Mouse (Mus musculus): ENCODE data around the gene Cacna1g. TPM values are rescaled to one million over a fixed set of nuclear protein-coding genes. Genes with fewer than 3 reads are reported as not detected.

Gene Cacna1g
- polyA plus RNA-seq, 1 experiment, result 38.9 TPM

DNA sequence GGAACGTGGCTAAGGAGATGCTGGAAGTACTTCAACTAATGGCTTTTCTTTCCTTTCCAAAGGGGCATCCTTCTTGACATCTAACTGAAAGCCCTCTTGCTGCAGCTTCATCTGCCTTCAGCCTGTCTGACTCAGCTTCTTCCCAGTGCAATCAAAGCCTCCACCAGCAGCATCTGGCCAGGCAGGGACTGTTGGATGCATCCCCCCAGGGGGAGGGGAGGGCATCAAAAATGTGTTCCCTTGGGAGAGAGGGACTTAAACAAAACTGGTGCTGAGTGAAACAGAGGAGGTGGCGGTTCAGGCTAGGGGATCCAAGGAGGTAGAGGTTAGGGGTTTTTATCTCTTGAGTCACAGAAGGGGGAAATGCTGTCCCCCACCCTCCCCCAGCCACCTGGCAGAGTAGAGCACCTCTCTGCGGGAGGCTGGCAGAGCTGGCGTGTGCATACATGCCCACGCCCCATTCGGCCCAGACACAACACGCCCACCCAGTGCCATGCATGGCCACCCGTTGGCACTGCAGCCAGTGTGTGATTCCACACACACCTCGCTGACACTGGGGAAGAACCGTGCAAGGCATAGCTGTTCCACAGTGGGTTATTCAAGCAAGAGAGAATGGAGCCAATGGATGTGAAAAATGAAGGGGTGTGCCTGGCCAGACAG is 18.7 kb downstream of the Cacna1g start:
- Histone ChIP-seq H3K27ac (ENCODE audit: insufficient read depth, low read length) (no peak overlapping the region), H3K4me1 (ENCODE audit: control insufficient read depth, insufficient read depth, low read length) (no peaks in the 10 kb centered on the region), H3K4me3 (ENCODE audit: insufficient read depth, low read length) (no peak overlapping the region)
- TF ChIP-seq POLR2A (IDR thresholded peaks at IDR 0.05; ENCODE audit: low read depth, low read length) (no peak), CTCF (IDR thresholded peaks at IDR 0.05; ENCODE audit: borderline replicate concordance, insufficient read depth, low read length) (no peak)

DNA sequence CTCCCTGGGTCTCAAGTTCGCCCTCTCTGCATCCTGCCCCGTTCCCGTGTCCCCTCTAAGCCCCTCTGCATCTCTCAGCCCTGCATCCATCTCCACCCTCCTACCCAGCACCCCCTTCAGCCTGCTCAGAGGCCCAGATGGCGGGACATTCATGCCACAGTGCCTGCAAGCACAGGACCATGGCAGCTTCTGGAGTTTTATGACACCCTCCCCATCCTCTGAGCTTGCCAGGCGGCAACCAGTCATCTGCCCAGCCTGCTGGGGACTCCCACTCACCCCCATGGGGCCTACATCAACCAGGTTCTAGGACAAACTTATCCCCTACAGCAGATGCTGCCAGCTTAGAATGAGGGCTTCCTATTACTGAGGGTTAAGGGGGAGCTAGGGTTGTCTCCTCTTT is 19.2 kb downstream of the Cacna1g start:
- no peak overlapping the region for H3K4me3 ChIP-seq (ENCODE audit: insufficient read depth, low read length)
- TF ChIP-seq POLR2A (IDR thresholded peaks at IDR 0.05; ENCODE audit: low read depth, low read length) (no peak), CTCF (IDR thresholded peaks at IDR 0.05; ENCODE audit: borderline replicate concordance, insufficient read depth, low read length) (no peak)
- H3K4me1 ChIP-seq (ENCODE audit: control insufficient read depth, insufficient read depth, low read length), result no peaks in the 10 kb centered on the region
- no peak overlapping the region for H3K27ac ChIP-seq (ENCODE audit: insufficient read depth, low read length)

GRCm38 (mm10) chr11:94451091-94451773 is 22.8 kb downstream of the Cacna1g start:
- H3K4me3 ChIP-seq (ENCODE audit: insufficient read depth, low read length), result no peak overlapping the region
- no peak overlapping the region for H3K27ac ChIP-seq (ENCODE audit: insufficient read depth, low read length)
- no peak for TF ChIP-seq POLR2A (IDR thresholded peaks at IDR 0.05; ENCODE audit: low read depth, low read length)
- no peak for TF ChIP-seq CTCF (IDR thresholded peaks at IDR 0.05; ENCODE audit: borderline replicate concordance, insufficient read depth, low read length)
- no peaks in the 10 kb centered on the region for H3K4me1 ChIP-seq (ENCODE audit: control insufficient read depth, insufficient read depth, low read length)

DNA sequence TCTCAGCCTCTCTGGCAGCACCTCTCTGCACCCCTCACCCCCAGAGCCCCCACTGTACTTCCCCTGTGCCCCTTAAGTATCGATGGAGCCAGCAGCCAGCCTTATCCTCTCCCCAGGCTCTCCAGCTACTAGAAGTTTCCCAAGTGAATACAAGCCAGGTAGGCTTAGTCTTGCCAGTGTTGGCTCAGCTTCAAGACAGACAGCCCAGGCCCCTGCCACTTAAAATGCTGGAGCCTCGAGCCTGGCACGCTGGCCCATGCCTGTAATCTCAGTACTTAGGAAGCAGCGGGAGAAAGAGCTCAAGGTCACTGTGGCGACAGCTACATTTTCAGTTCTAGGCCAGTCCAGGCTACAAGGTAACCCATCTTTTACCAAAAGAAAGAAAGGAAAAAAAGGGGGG is 24.1 kb downstream of the Cacna1g start:
- H3K27ac ChIP-seq (ENCODE audit: insufficient read depth, low read length), result no peak overlapping the region
- TF ChIP-seq POLR2A (IDR thresholded peaks at IDR 0.05; ENCODE audit: low read depth, low read length) (no peak), CTCF (IDR thresholded peaks at IDR 0.05; ENCODE audit: borderline replicate concordance, insufficient read depth, low read length) (no peak)

GRCm38 (mm10) chr11:94449239-94449638 is 24.8 kb downstream of the Cacna1g start:
- H3K4me3 ChIP-seq (ENCODE audit: insufficient read depth, low read length), result no peak overlapping the region
- no peaks in the 10 kb centered on the region for H3K4me1 ChIP-seq (ENCODE audit: control insufficient read depth, insufficient read depth, low read length)
- TF ChIP-seq CTCF (IDR thresholded peaks at IDR 0.05; ENCODE audit: borderline replicate concordance, insufficient read depth, low read length) (no peak), POLR2A (IDR thresholded peaks at IDR 0.05; ENCODE audit: low read depth, low read length) (no peak)
- no peak overlapping the region for H3K27ac ChIP-seq (ENCODE audit: insufficient read depth, low read length)

More for the DNA sequence above, 24.1 kb downstream of the Cacna1g start:
- no peaks in the 10 kb centered on the region for H3K4me1 ChIP-seq (ENCODE audit: control insufficient read depth, insufficient read depth, low read length)
- H3K4me3 ChIP-seq (ENCODE audit: insufficient read depth, low read length), result no peak overlapping the region

GRCm38 (mm10) chr11:94447017-94447416 is 27.0 kb downstream of the Cacna1g start:
- no peak overlapping the region for H3K4me3 ChIP-seq (ENCODE audit: insufficient read depth, low read length)
- no peaks in the 10 kb centered on the region for H3K4me1 ChIP-seq (ENCODE audit: control insufficient read depth, insufficient read depth, low read length)
- TF ChIP-seq CTCF (IDR thresholded peaks at IDR 0.05; ENCODE audit: borderline replicate concordance, insufficient read depth, low read length), result no peak
- no peak for TF ChIP-seq POLR2A (IDR thresholded peaks at IDR 0.05; ENCODE audit: low read depth, low read length)
- no peak overlapping the region for H3K27ac ChIP-seq (ENCODE audit: insufficient read depth, low read length)

- TF ChIP-seq POLR2A (IDR thresholded peaks at IDR 0.05; ENCODE audit: low read depth, low read length) (no peak), CTCF (IDR thresholded peaks at IDR 0.05; ENCODE audit: borderline replicate concordance, insufficient read depth, low read length) (no peak)
- no peak overlapping the region for H3K27ac ChIP-seq (ENCODE audit: insufficient read depth, low read length)
- no peaks in the 10 kb centered on the region for H3K4me1 ChIP-seq (ENCODE audit: control insufficient read depth, insufficient read depth, low read length)
These were observed 28.7 kb downstream of the Cacna1g start for GRCm38 (mm10) chr11:94445300-94445699.

GRCm38 (mm10) chr11:94444829-94445228 is 29.2 kb downstream of the Cacna1g start:
- no peak overlapping the region for H3K27ac ChIP-seq (ENCODE audit: insufficient read depth, low read length)
- H3K4me1 ChIP-seq (ENCODE audit: control insufficient read depth, insufficient read depth, low read length), result no peaks in the 10 kb centered on the region
- no peak overlapping the region for H3K4me3 ChIP-seq (ENCODE audit: insufficient read depth, low read length)
- no peak for TF ChIP-seq CTCF (IDR thresholded peaks at IDR 0.05; ENCODE audit: borderline replicate concordance, insufficient read depth, low read length)
- TF ChIP-seq POLR2A (IDR thresholded peaks at IDR 0.05; ENCODE audit: low read depth, low read length), result no peak

More at GRCm38 (mm10) chr11:94445300-94445699, 28.7 kb downstream of the Cacna1g start:
- no peak overlapping the region for H3K4me3 ChIP-seq (ENCODE audit: insufficient read depth, low read length)

- H3K4me3 ChIP-seq (ENCODE audit: insufficient read depth, low read length), result no peak overlapping the region
- TF ChIP-seq CTCF (IDR thresholded peaks at IDR 0.05; ENCODE audit: borderline replicate concordance, insufficient read depth, low read length) (no peak), POLR2A (IDR thresholded peaks at IDR 0.05; ENCODE audit: low read depth, low read length) (no peak)
- no peaks in the 10 kb centered on the region for H3K4me1 ChIP-seq (ENCODE audit: control insufficient read depth, insufficient read depth, low read length)
- H3K27ac ChIP-seq (ENCODE audit: insufficient read depth, low read length), result no peak overlapping the region
These were observed 32.2 kb downstream of the Cacna1g start for GRCm38 (mm10) chr11:94441752-94442151.

DNA sequence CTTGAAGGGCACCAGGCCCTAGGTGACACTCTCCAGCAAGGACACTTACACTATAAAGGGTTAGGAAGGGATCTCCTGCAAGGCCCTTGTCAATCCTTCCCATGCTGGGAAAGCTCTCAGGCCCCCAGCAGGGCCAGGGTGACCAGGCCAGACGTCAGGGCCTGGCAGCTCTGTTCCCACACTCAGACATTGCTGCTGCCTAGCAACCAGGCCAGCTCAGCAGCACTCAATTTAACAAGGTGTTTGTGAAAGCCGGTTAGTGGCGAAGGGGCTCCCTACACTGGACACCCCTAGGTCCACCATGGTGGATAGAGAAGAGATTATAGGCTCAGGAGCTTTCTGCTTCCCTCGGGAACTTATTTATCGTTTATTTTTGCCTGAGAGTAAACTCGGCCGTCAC is 32.9 kb downstream of the Cacna1g start:
- TF ChIP-seq CTCF (IDR thresholded peaks at IDR 0.05; ENCODE audit: borderline replicate concordance, insufficient read depth, low read length), result no peak
- TF ChIP-seq POLR2A (IDR thresholded peaks at IDR 0.05; ENCODE audit: low read depth, low read length), result no peak
- Histone ChIP-seq H3K27ac (ENCODE audit: insufficient read depth, low read length) (no peak overlapping the region), H3K4me3 (ENCODE audit: insufficient read depth, low read length) (no peak overlapping the region), H3K4me1 (ENCODE audit: control insufficient read depth, insufficient read depth, low read length) (no peaks in the 10 kb centered on the region)

Measured in embryonic fibroblast, embryonic 13.5 days (primary cell).